Mouse (Mus musculus): ENCODE measurements around the gene Stil.

Stil gene

GRCm38 (mm10) chr4:115048190-115048589 is 48.2 kb downstream of the Stil start:
- DNase-seq (ENCODE audit: low spot score), result no peak

- DNase-seq (ENCODE audit: low spot score), result no peak
Measured at GRCm38 (mm10) chr4:115051245-115051644, 51.3 kb downstream of the Stil start.

GRCm38 (mm10) chr4:115052343-115053005 is 52.5 kb downstream of the Stil start:
- peak; percentile 42 for DNase-seq (ENCODE audit: low spot score)

- DNase-seq (ENCODE audit: low spot score), result no peak
Measured at GRCm38 (mm10) chr4:115055044-115055443, 55.1 kb downstream of the Stil start.

- no peak for DNase-seq (ENCODE audit: low spot score)
Measured at GRCm38 (mm10) chr4:115055691-115056090, 55.7 kb downstream of the Stil start.

- DNase-seq (ENCODE audit: low spot score), result no peak
Measured at GRCm38 (mm10) chr4:115056371-115056920, 56.5 kb downstream of the Stil start, which contains the start of gene Tal1. TSS of gene Tal1 (plus strand) at chr4:115056426.

- DNase-seq (ENCODE audit: low spot score), result peak; percentile 49
Measured at GRCm38 (mm10) chr4:115056921-115057673, 57.1 kb downstream of the Stil start.

GRCm38 (mm10) chr4:115057674-115058316 is 57.8 kb downstream of the Stil start:
- DNase-seq (ENCODE audit: low spot score), result no peak

GRCm38 (mm10) chr4:115058317-115058761 is 58.4 kb downstream of the Stil start:
- DNase-seq (ENCODE audit: low spot score), result no peak

- DNase-seq (ENCODE audit: low spot score), result no peak
Measured at GRCm38 (mm10) chr4:115058871-115059590, 59.1 kb downstream of the Stil start.

GRCm38 (mm10) chr4:115059871-115060270 is 59.9 kb downstream of the Stil start:
- DNase-seq (ENCODE audit: low spot score), result no peak

GRCm38 (mm10) chr4:115060753-115061152 is 60.8 kb downstream of the Stil start:
- no peak for DNase-seq (ENCODE audit: low spot score)

- DNase-seq (ENCODE audit: low spot score), result no peak
Measured at GRCm38 (mm10) chr4:115062540-115062874, 62.5 kb downstream of the Stil start.

- peak; percentile 35 for DNase-seq (ENCODE audit: low spot score)
Measured at GRCm38 (mm10) chr4:115062875-115063517, 63.0 kb downstream of the Stil start.

GRCm38 (mm10) chr4:115063518-115064239 is 63.7 kb downstream of the Stil start:
- DNase-seq (ENCODE audit: low spot score), result no peak

- no peak for DNase-seq (ENCODE audit: low spot score)
Measured at GRCm38 (mm10) chr4:115071668-115072067, 71.7 kb downstream of the Stil start.

- no peak for DNase-seq (ENCODE audit: low spot score)
Measured at GRCm38 (mm10) chr4:115074789-115075188, 74.8 kb downstream of the Stil start.

GRCm38 (mm10) chr4:115075204-115075915 is 75.4 kb downstream of the Stil start:
- DNase-seq (ENCODE audit: low spot score), result no peak

- no peak for DNase-seq (ENCODE audit: low spot score)
Measured at GRCm38 (mm10) chr4:115078892-115079820, 79.2 kb downstream of the Stil start.
